Mouse (Mus musculus): ENCODE results near the gene Ccdc91. TPM values are rescaled to one million over a fixed set of nuclear protein-coding genes. Genes with fewer than 3 reads are reported as not detected.

Gene Ccdc91
- total RNA-seq, 2 experiments from 2014 or later, result 29.2 to 33.3 TPM

GRCm38 (mm10) chr6:147573137-147573536 lies 97.5 kb downstream of the Ccdc91 start:
- no peak for DNase-seq

- no peak for DNase-seq
Observed at GRCm38 (mm10) chr6:147574454-147575182, 99.0 kb downstream of the Ccdc91 start.

- no peak for DNase-seq
Observed at GRCm38 (mm10) chr6:147575183-147575784, 99.7 kb downstream of the Ccdc91 start.

GRCm38 (mm10) chr6:147587675-147588074 lies 112.0 kb downstream of the Ccdc91 start:
- no peak for DNase-seq

- no peak for DNase-seq
Observed at GRCm38 (mm10) chr6:147606666-147607065, 131.0 kb downstream of the Ccdc91 start.

GRCm38 (mm10) chr6:147607613-147608012 lies 132.0 kb downstream of the Ccdc91 start:
- no peak for DNase-seq

- no peak for DNase-seq
Observed at GRCm38 (mm10) chr6:147615306-147615705, 139.7 kb downstream of the Ccdc91 start.

GRCm38 (mm10) chr6:147623142-147623541 lies 147.5 kb downstream of the Ccdc91 start:
- DNase-seq, result no peak

GRCm38 (mm10) chr6:147636464-147636863 lies 160.8 kb downstream of the Ccdc91 start:
- no peak for DNase-seq

GRCm38 (mm10) chr6:147643875-147644274 lies 168.2 kb downstream of the Ccdc91 start:
- DNase-seq, result no peak

GRCm38 (mm10) chr6:147644391-147644790 lies 168.8 kb downstream of the Ccdc91 start:
- no peak for DNase-seq

- no peak for DNase-seq
Observed at GRCm38 (mm10) chr6:147646401-147646968, 170.9 kb downstream of the Ccdc91 start.

- no peak for DNase-seq
Observed at GRCm38 (mm10) chr6:147658025-147658424, 182.4 kb downstream of the Ccdc91 start.

- no peak for DNase-seq
Observed at GRCm38 (mm10) chr6:147660718-147661117, 185.1 kb downstream of the Ccdc91 start.

- DNase-seq, result no peak
Observed at GRCm38 (mm10) chr6:147661841-147662240, 186.2 kb downstream of the Ccdc91 start.

GRCm38 (mm10) chr6:147662610-147663009 lies 187.0 kb downstream of the Ccdc91 start:
- DNase-seq, result no peak

GRCm38 (mm10) chr6:147664339-147664738 lies 188.7 kb downstream of the Ccdc91 start:
- DNase-seq, result peak; percentile 75

- DNase-seq, result no peak
Observed at GRCm38 (mm10) chr6:147671366-147671765, 195.7 kb downstream of the Ccdc91 start.

GRCm38 (mm10) chr6:147672481-147672880 lies 196.9 kb downstream of the Ccdc91 start:
- no peak for DNase-seq

GRCm38 (mm10) chr6:147675022-147675733 lies 199.6 kb downstream of the Ccdc91 start:
- DNase-seq, result no peak

GRCm38 (mm10) chr6:147676214-147676613 lies 200.6 kb downstream of the Ccdc91 start:
- DNase-seq, result no peak
